Mouse (Mus musculus): ENCODE results near the gene Tead1. TPM values are rescaled to one million over a fixed set of nuclear protein-coding genes. Genes with fewer than 3 reads are reported as not detected.

Gene Tead1
- polyA plus RNA-seq (2012; rRNA removed): 1.9 and 2.6 TPM in 2 replicates

GRCm38 (mm10) chr7:112679171-112679512 is at the start of gene Tead1:
Tead1 (plus strand) TSS chr7:112679318.

DNA sequence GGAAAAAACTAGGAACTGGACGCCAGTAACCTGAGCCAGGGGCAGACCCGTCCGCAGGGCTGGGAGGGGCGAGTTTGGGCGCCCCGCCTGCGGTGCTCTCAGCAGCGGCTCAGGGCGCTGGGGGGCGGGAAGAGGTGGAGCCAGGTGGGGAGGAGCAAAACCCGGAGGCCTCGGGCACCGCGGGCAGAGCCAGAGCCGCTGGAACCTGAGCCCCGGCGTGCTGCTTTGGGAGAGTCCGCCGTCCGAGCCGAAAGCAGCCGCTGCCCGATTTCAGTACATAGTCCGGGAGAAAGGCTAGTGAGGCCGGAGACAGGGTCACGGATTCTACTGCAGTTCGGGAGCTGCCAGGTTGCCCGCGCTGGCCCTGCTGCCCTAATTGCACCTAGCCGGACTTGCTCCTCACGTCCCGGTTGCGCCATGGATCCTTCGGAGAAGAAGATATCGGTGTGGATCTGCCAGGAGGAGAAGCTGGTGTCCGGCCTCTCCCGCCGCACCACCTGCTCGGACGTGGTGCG is 274.7 kb downstream of the Tead1 start, which contains the start of gene Rassf10:
Rassf10 (plus strand) TSS at position 186 of the 515 bp plus-strand sequence.

